Comparison of ENCODE assay signal across 17 mouse cellular contexts in the genomic region with DNA sequence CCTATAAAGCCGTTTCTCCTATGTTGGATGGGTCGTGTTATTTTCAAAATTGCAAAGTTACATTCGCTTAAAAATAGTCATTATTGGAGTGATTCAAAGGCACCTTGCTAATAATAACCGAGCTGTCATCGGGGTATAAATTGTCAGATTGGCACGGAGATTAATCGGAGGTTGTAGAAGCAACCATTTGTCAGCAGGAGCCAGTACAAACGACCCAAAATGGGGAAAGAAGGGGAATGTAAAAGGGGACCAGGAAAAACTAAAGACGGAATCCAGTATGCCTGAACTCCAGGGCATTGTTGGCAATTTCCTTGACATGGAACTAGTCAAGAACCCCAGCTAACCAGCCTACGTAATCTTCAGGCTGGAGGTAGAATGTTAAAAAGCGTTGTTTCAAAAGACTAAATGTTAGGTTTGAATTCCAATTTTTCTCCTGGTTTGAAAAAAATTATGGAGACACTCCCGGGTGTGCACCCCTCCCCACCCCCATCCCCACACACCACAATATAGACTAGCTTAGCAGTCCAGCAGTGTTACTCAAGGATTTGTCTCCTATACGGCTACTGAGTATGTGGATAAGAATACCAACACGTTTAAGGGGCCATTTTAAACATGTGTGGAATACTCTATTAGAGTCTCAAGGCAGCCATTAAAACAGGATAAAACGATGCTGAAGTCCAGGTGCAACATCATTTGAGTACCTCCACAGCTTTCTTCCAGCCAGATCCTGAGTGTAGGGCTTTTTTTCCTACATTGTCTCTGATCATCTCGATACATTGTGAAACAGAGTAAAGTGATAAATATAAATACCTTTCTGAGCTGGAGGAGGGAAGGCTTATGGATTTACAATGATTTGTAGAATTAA. TPM values are rescaled to one million over a fixed set of nuclear protein-coding genes. Genes with fewer than 3 reads are reported as not detected.
A peak's percentile ranks its signal among the peaks of the same experiment; 100 is the strongest.
DNase-seq lines count a peak whose midpoint lies in the region; ATAC-seq and TF ChIP-seq lines count a peak whose summit lies in the region.
"Had no signal": no experiment of that assay in that cellular context is flagged by ENCODE, and none has a peak within 500 bp of the region (broad histone marks: within the 10 kb centered on the region; RNA-seq: fewer than 3 reads in every experiment).

No protein-coding gene starts in this region.

- peak overlapping the region; percentile 85 for H3K4me2 ChIP-seq in hindbrain, embryonic 14.5 days (replicated peaks)
- peak overlapping the region; percentile 63 for H3K4me2 ChIP-seq in midbrain, postnatal 0 days (ENCODE audit: low read depth, low read length, poor library complexity, severe bottlenecking)
- H3K4me2 ChIP-seq: kidney, embryonic 15.5 days had no signal

- no peak overlapping the region for H3K27ac ChIP-seq in embryonic facial prominence, embryonic 10.5 days (replicated peaks)
- peak overlapping the region; percentile 96 for H3K27ac ChIP-seq in hindbrain, embryonic 14.5 days
- H3K27ac ChIP-seq in midbrain, postnatal 0 days (ENCODE audit: low read depth, low read length), result peak overlapping the region; percentile 84
- H3K27ac ChIP-seq: kidney, embryonic 15.5 days; left cerebral cortex, adult 2 months had no signal

- H3K36me3 ChIP-seq in embryonic facial prominence, embryonic 10.5 days (replicated peaks), result no peaks in the 10 kb centered on the region
- peaks cover 5% of the 10 kb centered on the region; the same call in 1 of the 2 replicates for H3K36me3 ChIP-seq in hindbrain, embryonic 14.5 days (replicated peaks; ENCODE audit: control insufficient read depth, insufficient read depth)
- no peaks in the 10 kb centered on the region for H3K36me3 ChIP-seq in midbrain, postnatal 0 days (ENCODE audit: insufficient read depth, low read length)
- H3K36me3 ChIP-seq: kidney, embryonic 15.5 days had no signal

- no peak for ATAC-seq in hindbrain, embryonic 14.5 days (ENCODE audit: low FRiP score)
- ATAC-seq in midbrain, postnatal 0 days (ENCODE audit: low FRiP score), result no peak

- 9% methylated on average over 16 of the region's 16 CpGs for WGBS in embryonic facial prominence, embryonic 10.5 days
- 8% methylated on average over 16 of the region's 16 CpGs for WGBS in hindbrain, embryonic 14.5 days
- WGBS in midbrain, postnatal 0 days, result 6% methylated on average over 16 of the region's 16 CpGs

- peaks cover 88% of the 10 kb centered on the region for H3K27me3 ChIP-seq in embryonic facial prominence, embryonic 10.5 days (replicated peaks; ENCODE audit: low read depth, poor library complexity, severe bottlenecking)
- H3K27me3 ChIP-seq in hindbrain, embryonic 14.5 days (ENCODE audit: control insufficient read depth, insufficient read depth, low read length), result peaks cover 63% of the 10 kb centered on the region
- peaks cover 9% of the 10 kb centered on the region for H3K27me3 ChIP-seq in midbrain, postnatal 0 days (ENCODE audit: insufficient read depth, low read length)

- TF ChIP-seq CTCF in midbrain, postnatal 0 days (IDR thresholded peaks at IDR 0.05), result no peak

- H3K9ac ChIP-seq in hindbrain, embryonic 14.5 days, result peak overlapping the region; percentile 86
- peak overlapping the region; percentile 76 for H3K9ac ChIP-seq in midbrain, postnatal 0 days (replicated peaks; ENCODE audit: low read length, poor library complexity, severe bottlenecking)
- H3K9ac ChIP-seq: kidney, embryonic 15.5 days had no signal

- peak; percentile 2 to 26 for DNase-seq in cerebellum, postnatal 10 days
- DNase-seq in cerebellum, adult 9-11 months, result no peak
- peak; percentile 9 for DNase-seq in embryonic facial prominence, embryonic 10.5 days (ENCODE audit: low spot score)
- DNase-seq in hindbrain, embryonic 14.5 days (ENCODE audit: low spot score), result peak; percentile 35
- DNase-seq in midbrain, postnatal 0 days (ENCODE audit: low spot score), result peak; percentile 24
- DNase-seq in right cerebral cortex, postnatal 10 days (ENCODE audit: low spot score in 2 of 2), result no peak
- no peak for DNase-seq in heart, adult 9 months (ENCODE audit: low spot score in 2 of 2)
- DNase-seq in testis, postnatal 14 days (ENCODE audit: low spot score), result no peak
- DNase-seq: adrenal gland, adult 8-10 months; cerebellum, adult 2 months; heart, adult 11 months; lung, postnatal 36 days had no signal

- H3K4me1 ChIP-seq in embryonic facial prominence, embryonic 10.5 days, result peaks cover 33% of the 10 kb centered on the region
- peaks cover 29% of the 10 kb centered on the region for H3K4me1 ChIP-seq in hindbrain, embryonic 14.5 days (replicated peaks; ENCODE audit: control insufficient read depth, insufficient read depth, low read length)
- H3K4me1 ChIP-seq in midbrain, postnatal 0 days (ENCODE audit: insufficient read depth, low read length), result 0 out of 2 replicates have a peak, but pooled peaks cover 4% of the 10 kb centered on the region

- no peak overlapping the region for H3K4me3 ChIP-seq in embryonic facial prominence, embryonic 10.5 days
- peak overlapping the region; percentile 56 for H3K4me3 ChIP-seq in hindbrain, embryonic 14.5 days (replicated peaks; ENCODE audit: low read length)
- H3K4me3 ChIP-seq in midbrain, postnatal 0 days (ENCODE audit: low read depth, low read length), result peak overlapping the region; percentile 51
- H3K4me3 ChIP-seq: kidney, embryonic 15.5 days; left cerebral cortex, adult 2 months had no signal

- no peaks in the 10 kb centered on the region for H3K9me3 ChIP-seq in embryonic facial prominence, embryonic 10.5 days
- no peaks in the 10 kb centered on the region for H3K9me3 ChIP-seq in hindbrain, embryonic 14.5 days (ENCODE audit: control insufficient read depth, low read length)
- H3K9me3 ChIP-seq in midbrain, postnatal 0 days (ENCODE audit: low read length), result no peaks in the 10 kb centered on the region
- H3K9me3 ChIP-seq: kidney, embryonic 15.5 days had no signal

RNA-seq across cellular contexts. Expression of gene Gad2, which starts 3.3 kb away (rescaled TPM):
- 1.7 and 3.4 TPM in 2 replicates for polyA plus RNA-seq in embryonic facial prominence, embryonic 10.5 days (2016; fragmentation: Nextera tagmentation; extraction: Ambion mirVana)
- 34.7 and 35.1 TPM in 2 replicates for polyA plus RNA-seq in hindbrain, embryonic 14.5 days (2014; fragmentation: Nextera tagmentation; extraction: Ambion mirVana)
- total RNA-seq in midbrain, postnatal 0 days (2014; rRNA removed), result 49.4 and 77.6 TPM in 2 replicates
- 43.2 and 52.6 TPM in 2 replicates for polyA plus RNA-seq in midbrain, postnatal 0 days (2015; fragmentation: Nextera tagmentation; extraction: Ambion mirVana)
- polyA plus RNA-seq: intestine, embryonic 14.5 days; liver, embryonic 16.5 days; thymus, postnatal 0 days had no signal

Comparison
In these comparisons a context has a peak if more than half of its experiments do, and no peak if none do; other contexts are left out.
1. DNase-seq: peak in cerebellum, postnatal 10 days (2 of 2), embryonic facial prominence, embryonic 10.5 days (single experiment), hindbrain, embryonic 14.5 days (single experiment) and midbrain, postnatal 0 days (single experiment); none in cerebellum, adult 9-11 months (single experiment), right cerebral cortex, postnatal 10 days (0 of 2), heart, adult 9 months (0 of 2) and testis, postnatal 14 days (single experiment).